Mouse (Mus musculus) left cerebral cortex, adult 8-10 months (tissue): ENCODE measurements around the gene Cd6. TPM values are rescaled to one million over a fixed set of nuclear protein-coding genes. Genes with fewer than 3 reads are reported as not detected.

ENCODE experiments used
- DNase-seq, 2 experiments: peaks; one replicate each; pipeline ENCODE4 v3.0.0; 2022; ENCODE audit warnings: low spot score in 2 of 2
- total RNA-seq, 4 experiments: library from RNA; stranded (reverse); gene quantifications; 2 replicates each; pipeline ENCODE4 v1.2.4; 2022

Gene Cd6
- total RNA-seq, 4 experiments from 2014 or later: 1.5 to 4.1 (median 2.2) TPM

DNA sequence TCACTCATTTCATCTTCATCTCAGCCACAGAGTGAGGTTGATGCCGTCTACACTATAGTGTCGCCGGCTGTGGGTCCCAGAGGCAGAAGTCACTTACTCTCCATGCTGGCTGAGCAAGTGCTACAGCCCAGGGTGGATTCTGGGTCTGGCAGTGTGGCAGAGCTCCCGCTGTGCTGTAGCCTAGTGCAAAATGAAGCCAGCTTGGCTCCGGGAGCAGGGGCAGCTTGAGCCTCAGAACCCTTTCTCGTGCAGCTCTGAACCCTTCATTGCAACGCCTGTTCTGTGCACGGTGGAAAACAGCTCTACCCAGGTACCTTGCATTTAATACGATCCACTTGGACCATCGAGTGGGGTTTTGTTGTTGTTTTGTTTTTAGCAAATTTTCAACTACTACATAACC, 62.2 kb downstream of the Cd6 start:
- DNase-seq: no peak

DNA sequence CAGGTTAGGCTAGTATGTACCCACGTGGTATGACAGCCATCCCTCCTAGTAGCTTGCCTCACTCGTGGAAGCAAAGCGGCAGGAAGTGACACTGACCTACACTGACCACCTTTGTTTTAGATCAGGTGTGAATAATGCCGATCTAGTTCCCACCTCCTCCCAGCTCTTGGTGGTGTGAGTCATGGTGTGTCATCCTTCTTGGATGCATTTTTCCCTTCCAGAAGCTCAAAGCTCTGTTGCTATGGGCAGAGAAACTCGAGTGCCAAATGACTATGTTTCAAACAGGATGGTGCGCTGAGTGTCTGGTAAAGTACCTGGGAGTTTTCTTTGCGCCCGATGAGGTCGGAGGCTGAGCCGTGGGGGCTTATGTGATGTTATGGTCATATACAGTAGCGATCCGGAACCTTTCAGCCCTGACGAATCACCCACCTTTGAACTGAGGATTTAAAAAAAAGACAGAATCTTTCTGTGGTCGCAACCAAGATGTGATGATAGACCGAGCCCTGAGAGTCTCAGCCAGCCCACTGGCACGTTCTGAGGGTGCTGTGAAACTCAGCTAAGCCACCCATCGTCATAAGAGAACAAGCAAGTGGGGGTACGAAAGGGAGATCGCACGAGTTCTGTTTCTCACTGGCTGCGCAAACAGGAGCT, 66.4 kb downstream of the Cd6 start:
- peak in 1 of 2 experiments; percentile 64 for DNase-seq

DNA sequence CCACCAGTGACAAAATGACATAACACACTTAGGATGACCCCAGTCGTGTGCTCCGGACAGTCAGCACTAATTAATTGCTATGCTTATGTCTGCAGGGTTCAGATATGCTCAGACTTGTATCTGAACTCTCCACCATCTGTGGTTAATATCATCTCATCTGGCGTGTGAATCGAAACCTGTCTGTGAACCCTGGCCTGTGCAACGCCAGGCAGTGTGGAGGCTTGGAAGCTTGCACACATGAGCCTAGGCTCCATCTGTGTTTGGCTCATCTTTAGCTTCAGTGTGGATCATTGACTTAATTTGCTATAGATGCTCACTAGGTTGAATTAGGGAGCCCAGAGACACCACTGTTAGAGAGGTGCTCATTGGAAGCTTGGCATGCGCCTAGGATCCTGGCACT, 67.4 kb downstream of the Cd6 start:
- no peak for DNase-seq

DNA sequence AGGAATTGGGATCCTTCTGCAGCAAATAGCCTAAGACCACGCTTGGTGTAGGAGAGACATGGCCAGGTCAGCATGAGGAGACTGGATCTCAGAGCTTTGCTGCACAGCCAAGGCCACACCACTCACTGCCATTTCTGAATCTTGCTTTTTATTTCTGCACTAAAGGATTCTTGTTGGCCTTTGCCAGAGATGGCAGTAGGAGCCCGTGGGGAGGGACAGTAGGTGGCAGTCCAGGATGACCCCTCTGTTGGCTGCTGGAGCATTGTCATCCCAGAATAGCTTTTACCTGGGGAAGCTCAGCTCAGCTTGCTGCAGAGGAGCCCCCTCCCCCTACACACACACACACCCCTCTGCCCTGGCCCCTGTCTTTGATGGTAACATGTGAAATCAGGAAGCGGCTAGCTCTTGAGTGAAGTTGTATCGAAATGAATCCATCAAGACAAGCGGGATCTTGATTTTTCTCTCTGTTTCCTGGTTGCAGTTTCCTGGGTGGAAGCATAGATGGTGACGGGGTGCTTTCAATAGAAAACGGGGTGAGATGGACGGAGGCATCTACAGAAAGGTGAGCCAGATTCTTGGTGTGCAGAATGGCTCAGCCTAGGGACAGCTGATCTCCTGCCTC, 68.0 kb downstream of the Cd6 start:
- no peak for DNase-seq

DNA sequence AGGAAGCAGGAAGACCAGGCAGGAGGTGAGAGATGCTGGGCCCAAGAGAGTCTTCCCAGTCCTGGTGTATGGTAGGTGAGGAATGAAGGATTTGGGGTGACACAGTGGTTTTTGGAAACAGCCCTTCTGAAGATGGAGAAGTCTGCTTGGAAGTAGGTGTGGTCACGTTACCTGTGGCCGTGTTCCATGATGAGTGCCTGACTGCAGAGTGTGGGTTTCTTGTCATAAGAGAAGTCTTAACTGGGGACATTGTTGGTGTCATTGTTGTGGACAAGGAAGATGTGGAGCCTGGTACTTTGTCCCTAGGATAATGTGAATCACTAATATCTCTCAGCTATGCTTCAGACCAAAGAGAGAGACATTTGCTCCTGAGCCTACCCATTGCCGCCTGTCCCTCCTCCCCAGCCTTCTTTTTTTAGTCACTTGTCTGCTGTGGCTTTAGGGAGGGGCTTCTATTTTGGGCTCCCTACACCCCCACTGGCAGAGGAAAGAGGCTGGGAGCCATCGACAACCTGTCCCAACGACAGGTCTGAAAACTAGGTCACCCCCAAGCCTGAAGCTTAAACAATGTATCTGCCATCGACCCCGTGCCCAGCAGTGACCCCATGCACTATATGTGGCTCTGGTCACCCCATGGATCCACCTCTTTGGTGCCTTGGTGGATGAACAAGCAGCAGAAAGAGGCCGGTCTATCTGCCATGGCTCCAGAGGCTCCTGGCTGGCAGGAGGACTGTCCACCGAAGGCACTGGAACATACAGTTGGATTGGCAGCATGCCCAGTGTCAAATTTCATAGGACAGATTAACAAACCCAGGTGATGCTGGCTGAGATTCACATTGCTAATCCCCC, 69.7 kb downstream of the Cd6 start:
- DNase-seq: no peak

DNA sequence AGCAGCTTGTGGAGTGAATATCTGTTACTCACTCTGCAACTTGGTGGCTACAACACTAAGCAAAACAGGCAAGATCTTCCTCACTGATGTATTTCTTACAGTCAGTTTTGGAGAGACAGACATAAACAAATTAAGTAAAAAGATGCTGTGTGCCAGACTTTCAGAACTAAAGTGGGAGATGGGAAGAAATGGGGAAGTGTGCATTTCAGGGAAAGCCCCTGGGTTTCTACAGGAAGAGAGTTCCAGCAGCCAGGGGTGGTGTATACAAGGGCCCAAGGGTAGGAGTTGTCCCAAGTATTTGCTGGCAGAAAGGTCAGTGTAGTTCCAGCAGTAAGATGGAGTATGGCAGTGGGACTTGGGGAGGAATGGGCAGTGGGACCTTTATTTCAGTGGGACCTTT, 70.3 kb downstream of the Cd6 start:
- DNase-seq: no peak

DNA sequence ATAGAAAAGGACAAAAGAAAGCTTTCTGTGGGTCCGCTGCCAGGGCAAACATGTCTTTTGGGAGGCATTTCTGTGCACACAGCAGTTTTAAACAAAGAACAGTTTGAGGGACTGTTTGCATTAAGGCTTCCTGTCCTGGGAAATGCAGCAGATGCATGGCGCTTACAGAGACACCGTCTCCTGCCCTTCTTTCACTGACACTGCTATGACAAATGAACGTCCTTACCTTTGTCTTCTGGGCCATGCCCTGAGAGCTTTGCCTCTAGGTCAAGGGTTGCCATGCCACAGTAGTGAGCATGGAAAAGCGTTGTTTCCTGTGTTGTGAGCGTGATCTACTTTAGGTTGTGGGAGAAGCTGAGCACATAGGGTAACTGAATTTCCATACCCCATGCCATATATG, 71.2 kb downstream of the Cd6 start:
- no peak for DNase-seq

DNA sequence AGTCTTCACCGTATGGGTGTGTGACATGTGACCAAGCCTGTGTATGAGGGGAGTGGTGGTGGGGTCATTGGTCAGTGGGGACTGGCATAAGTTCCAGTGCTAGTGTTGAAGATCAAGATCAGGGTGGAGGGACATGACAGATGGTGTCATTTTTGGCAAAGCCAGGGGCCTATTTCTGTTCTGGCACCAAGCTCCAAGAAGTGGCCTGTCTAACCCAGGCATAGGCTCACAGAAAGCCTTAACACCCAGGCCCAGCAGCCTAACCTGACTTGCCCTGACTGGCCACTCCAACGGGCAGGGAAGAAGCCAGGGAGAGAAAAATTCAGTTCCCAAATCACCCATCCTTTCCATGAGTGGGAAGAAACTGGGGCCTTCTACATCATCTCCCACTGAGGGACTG, 72.3 kb downstream of the Cd6 start:
- DNase-seq: no peak

DNA sequence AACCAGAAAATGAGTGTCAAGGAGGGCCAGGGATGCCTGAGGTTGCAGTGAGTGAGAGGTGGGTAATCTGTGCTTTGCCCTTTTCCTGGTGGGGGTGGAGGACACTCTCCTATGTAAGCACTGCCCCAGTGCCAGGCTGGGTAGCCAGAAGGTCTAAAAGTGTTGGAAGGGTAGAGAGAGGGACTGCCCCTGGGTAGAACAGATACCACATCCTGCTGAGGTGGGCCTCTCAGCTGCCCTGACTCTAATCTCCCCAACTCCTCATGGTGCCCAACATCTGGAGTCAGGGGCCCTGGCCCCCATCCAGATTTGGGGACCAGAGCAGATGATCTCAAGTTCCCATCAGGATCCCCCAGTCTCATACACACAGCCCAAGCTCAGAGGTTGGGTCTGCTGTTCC, 72.7 kb downstream of the Cd6 start:
- DNase-seq: no peak

DNA sequence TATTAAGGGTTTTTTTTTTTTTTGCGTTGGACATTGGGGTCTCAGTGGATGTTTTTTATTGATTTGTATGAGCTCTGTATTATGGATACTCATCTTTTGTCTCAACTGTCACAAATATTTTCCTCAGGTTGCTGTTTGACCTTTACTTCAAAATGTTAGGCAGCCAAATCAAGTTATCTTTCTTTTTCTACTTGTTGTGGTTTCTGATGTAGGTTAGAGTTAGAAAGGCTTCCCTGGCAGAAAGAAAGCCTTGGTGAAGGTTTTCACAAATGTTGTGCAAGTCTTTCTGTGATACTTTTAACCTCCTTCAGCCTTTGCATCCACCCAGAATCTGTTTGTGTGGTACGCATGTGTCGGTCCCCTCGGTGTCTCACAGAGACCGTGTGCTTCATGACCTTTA, 77.2 kb downstream of the Cd6 start:
- DNase-seq: no peak

DNA sequence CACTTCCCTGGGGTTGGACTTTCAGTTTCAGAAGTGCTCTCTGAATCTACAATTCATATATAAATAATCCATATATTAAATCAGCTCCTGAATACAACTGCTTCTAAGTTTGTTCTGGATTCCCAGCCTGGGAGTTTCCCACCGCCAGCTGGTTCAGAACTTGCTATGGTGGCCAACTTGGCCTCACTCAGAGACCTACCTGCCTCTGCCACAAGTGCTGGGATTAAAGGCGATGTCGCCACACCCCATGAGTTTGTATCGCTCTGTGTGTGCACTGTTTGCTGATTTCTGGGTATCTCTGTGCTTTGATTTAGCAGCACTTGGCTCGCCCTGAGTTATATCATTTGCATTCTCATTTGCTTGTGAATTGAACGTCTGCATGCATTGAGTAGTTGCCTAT, 77.8 kb downstream of the Cd6 start:
- DNase-seq: no peak

DNA sequence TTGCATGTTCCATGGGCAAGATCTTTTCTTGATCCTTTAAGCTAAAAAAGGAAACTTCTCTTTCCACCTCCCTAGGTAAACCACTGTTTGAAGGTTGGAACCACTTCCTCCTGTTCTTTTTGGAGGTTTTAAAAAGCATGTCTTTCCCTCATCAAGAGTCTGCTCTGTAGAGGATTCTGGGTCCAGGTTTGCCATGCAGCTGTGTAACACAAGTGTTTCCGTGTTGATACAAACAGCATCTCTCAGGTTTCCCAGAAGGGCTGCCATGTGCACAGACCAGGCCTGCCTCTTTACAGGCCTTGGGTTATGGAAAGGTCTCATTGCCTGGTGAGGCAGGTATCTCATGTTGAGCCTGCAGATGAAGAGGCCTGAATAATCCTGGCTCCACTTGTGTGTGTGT, 78.3 kb downstream of the Cd6 start:
- DNase-seq: no peak

DNA sequence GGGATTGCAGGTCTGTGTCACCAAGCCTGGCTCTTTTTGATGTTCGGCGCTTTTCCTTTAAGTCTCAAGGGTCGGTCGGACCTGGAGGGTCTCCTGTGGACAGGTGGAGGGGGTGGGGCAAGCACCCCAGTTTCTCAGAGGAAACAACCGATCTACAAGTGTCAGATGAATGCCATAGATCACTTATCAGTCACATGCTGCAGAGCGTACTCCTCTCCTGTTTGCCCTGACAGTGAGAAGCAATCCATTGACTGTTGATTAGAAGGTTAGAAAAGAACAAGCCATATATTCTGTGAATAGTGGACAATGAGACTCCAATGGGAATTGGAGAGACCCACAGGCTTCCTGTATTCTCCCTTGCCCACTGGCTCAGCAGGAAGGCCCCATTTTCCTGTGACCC, 79.7 kb downstream of the Cd6 start:
- DNase-seq: no peak

DNA sequence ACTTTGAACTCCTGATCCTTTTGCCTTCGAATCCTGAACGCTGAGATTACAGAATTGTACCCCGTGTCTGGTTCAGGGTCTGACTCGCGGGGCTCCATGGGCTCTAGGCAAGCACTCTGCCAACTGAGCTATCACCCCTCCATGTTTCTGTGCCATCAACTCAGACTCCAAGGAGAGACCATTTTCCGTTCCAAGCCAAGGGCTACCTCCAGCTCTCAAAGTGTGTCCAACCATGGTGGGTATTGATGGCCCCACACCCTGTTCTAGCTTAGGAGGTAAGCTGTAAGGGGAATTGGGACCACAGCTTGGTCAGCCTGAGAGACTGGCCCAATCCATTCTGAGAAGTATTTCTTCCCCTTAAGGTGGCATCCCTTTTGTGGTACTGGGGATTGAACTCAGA, 80.6 kb downstream of the Cd6 start:
- no peak for DNase-seq

DNA sequence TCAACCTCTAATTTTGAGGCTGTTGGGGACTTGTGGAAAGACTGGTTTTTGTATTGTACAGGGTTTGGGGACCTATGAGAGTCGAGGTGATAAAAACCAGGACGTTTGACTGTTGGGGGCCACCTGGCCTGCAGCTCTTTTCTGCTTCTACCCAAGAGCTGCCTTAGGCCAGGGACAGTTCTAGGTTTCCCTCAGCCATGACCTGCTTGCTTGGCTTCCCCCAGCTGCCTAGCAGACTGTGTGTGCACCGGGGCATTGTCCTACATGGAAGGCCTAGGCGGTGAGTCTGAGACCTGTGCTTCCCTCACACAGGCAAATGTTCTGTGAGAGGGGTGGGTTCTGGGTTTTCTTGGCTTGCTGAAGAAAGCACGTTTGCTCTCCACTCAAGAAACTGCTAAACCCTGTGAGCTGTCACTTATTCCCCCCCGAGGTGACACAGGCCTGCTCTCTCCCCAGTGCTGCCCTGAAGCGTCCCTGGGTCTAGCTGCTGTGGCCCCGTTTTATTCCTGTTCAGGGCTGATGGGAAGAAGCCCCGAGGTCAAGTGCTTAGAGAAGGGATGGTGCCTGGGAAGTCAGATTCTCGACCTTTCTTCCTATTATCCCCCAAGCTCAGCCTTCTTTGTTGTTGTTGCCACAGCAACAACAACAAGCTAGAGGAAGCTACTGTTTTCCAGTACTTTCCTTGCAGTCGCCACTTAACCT, 81.3 kb downstream of the Cd6 start:
- DNase-seq: no peak

DNA sequence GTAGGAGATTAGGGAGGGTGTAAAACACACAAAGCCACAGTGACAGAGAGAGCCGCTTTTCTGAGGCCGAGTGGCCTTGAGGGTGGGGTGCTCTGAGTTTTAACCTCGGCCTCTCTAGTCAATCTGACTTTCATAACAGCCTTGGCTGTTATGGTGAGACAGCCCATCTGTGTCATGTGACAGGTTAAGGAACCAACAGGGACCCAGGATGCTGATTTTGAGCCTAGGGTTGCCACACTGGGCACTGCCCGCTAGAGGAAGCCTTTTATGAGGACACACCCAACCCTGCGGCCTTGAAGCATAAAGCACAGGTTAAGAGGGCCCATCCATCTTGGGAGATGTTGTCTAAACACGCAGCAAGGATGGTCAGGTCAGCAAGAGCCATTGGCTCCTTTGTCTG, 82.1 kb downstream of the Cd6 start:
- DNase-seq: no peak

DNA sequence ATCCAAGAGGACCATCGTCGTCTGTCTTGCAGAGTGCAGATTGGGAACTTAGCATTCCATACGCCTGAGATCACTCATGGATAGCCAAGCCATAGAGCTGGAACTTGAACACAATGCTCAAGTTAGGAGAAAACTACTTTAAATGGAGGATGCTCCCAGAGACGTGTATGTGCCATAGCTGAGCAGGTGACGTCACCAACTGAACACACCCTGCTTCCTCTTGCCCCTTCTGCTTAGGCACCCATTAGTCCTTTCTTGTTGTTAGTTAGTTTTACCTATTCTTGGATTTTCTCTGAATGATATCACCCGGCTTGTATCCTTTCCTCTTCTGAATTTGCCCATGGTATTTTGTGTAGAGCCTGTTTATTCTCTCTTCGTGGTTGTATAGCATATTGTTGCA, 82.7 kb downstream of the Cd6 start:
- DNase-seq: no peak

DNA sequence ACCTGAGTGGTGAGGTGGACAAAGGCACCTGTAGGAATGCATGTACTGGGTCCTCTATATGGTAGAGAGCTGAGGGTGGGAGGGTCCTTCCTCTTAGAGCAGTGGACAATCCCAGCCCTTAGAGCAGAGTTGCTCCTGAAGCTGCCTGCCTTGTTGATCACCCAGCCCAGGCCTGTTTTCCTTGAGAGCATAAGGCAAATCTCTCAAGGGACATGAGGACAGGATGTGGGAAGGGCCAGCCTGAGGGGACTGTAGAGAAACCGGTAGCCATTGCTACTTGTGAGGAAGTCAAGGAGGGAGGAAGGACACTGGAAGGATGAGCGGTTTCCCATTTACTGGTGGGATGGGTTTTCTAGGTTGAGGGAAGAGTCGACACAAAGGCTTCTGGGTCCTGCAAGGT, 87.3 kb downstream of the Cd6 start:
- DNase-seq: no peak

DNA sequence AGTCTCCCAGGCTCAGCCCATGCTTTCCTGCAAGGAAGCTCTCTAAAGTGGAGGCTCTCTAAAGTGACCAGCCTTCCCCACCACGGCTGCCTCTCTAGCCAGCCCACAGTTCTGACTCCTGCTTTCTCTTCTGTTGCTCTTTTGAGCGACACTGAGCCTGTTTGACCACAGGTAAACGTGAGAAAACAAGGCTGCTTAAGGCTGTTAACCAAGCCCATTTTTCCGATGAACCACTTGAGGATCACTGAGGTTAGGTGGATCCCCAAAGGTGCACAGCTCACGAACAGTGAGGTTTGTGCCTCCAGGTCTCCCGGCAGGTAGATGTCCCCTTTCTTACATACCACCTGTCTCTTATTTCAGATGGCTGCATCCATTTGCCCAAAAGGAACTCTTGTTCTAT, 87.7 kb downstream of the Cd6 start:
- no peak for DNase-seq

DNA sequence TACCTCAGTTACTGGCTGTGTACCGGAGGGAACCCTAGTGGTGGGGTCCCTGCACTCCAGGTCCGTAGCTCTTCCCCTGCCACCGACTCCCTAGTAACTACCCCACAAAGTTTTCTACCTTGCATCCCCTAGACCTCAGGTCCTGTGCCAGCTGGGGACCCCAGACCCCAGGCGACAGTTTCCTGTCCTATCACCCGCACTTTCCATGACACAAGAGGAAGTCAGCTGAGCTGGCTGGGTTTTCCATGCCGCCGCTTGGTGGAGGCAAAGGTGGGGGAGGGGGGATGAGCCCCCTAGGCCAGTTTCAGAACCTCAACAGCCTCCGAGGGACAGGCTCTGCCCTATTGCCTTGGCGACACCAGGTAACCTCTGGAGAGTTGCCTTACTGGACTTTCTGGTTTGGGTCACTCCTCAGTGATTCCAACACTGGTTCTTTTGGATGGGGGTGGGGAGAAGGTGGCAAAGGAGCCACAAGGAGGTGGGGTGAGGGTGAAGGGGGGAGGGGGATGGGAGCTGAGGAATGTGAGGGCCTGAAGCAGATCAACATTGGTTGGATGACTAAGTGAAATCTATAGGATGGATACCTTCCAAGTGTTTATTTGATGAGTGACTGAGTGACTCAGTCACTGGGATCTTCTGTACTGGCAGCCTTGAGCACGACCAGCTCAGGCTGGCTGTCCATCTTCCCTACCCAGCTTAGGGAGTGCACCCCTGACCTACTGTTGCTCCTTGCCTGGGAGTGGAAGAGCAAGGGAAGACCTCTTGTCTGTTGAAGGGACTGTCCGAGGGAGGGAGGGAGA, 89.0 kb downstream of the Cd6 start:
- DNase-seq: no peak

DNA sequence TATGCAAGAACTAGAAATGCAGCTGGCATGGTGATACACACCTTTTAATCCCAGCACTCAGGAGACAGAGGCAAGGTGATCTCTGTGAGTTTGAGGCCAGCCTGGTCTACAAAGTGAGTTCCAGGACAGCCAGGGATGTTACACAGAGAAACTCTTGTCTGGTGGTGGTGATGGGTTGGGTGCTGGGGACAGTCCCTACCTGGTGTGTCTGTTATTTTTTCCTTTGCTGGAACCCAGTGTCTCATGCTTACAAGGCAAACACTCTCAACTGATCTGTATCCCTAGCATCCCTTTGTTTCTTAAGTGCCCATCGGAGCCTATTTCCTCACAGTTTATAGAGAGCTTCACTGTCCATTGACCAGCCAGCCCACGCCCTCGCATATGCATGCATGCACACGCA, 89.9 kb downstream of the Cd6 start:
- DNase-seq: no peak
